Comparison of ENCODE assay signal across 16 mouse cellular contexts in genomic region chr5:106385219-106385618, GRCm38 (mm10).
"Had no signal": no experiment of that assay in that cellular context is flagged by ENCODE, and none has a peak within 500 bp of the region (broad histone marks: within the 10 kb centered on the region; RNA-seq: fewer than 3 reads in every experiment).

No protein-coding gene starts in this region.

- ATAC-seq: liver, postnatal 0 days had no signal

- H3K4me3 ChIP-seq: limb, embryonic 12.5 days; liver, embryonic 13.5 days; lung, embryonic 15.5 days; megakaryocyte, embryonic 14.5 days; neural tube, embryonic 13.5 days had no signal

- H3K9me3 ChIP-seq: liver, embryonic 13.5 days; lung, embryonic 15.5 days; neural tube, embryonic 13.5 days had no signal

- H3K27ac ChIP-seq: kidney, postnatal 0 days; limb, embryonic 12.5 days; liver, embryonic 13.5 days; lung, embryonic 15.5 days; macrophage; neural tube, embryonic 13.5 days; stomach, postnatal 0 days had no signal

- H3K4me1 ChIP-seq: limb, embryonic 12.5 days; liver, embryonic 13.5 days; lung, embryonic 15.5 days; megakaryocyte, embryonic 14.5 days had no signal

- H3K4me2 ChIP-seq: limb, embryonic 12.5 days; liver, embryonic 13.5 days; lung, embryonic 15.5 days; neural tube, embryonic 13.5 days had no signal

- H3K36me3 ChIP-seq: limb, embryonic 12.5 days; liver, embryonic 13.5 days; lung, embryonic 15.5 days; neural tube, embryonic 13.5 days had no signal

- H3K27me3 ChIP-seq: limb, embryonic 12.5 days; liver, embryonic 13.5 days; lung, embryonic 15.5 days; megakaryocyte, embryonic 14.5 days; neural tube, embryonic 13.5 days had no signal

- H3K9ac ChIP-seq: limb, embryonic 12.5 days; liver, embryonic 13.5 days; liver, postnatal 0 days; lung, embryonic 15.5 days; neural tube, embryonic 13.5 days had no signal

- DNase-seq: kidney, adult 9 months; kidney, postnatal 36 days; layer of hippocampus, adult 9-11 months; layer of hippocampus, postnatal 36 days; liver; liver, embryonic 13.5 days; liver, postnatal 0 days; lung, postnatal 14 days; thymus, postnatal 14 days had no signal
